17 mouse cellular contexts compared by ENCODE assay signal in the genomic region with DNA sequence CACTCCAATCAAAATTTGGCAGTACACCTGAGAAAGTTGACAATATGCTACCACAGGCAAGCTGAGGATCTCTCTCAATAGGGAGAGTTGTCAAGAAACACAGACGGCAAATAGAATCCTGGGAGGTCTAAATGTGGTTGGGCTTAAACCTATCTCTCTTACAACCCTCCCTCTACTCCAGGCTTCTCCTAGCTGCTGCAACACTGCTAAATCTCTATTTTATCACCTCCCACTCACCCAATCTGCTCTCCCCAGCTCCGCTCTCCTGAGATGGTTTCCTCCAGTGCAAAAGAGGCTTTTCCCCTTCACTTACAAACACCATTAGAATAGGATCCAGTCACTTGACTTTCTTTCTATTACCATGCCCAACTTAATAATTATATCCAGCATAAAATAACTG.
DNase-seq lines count a peak whose midpoint lies in the region; ATAC-seq lines count a peak whose summit lies in the region.
"Had no signal": no experiment of that assay in that cellular context is flagged by ENCODE, and none has a peak within 500 bp of the region (broad histone marks: within the 10 kb centered on the region; RNA-seq: fewer than 3 reads in every experiment).

No protein-coding gene starts in this region.

- no peak for ATAC-seq in forebrain, embryonic 11.5 days (replicated peaks; ENCODE audit: low FRiP score)
- ATAC-seq: forebrain, embryonic 16.5 days; intestine, embryonic 15.5 days had no signal

- no peak overlapping the region for H3K27ac ChIP-seq in forebrain, embryonic 11.5 days (ENCODE audit: low read depth, low read length)
- H3K27ac ChIP-seq: hindbrain, embryonic 13.5 days; intestine, embryonic 15.5 days; limb, embryonic 13.5 days; midbrain, embryonic 12.5 days; neural tube, embryonic 13.5 days had no signal

- peak; percentile 83 to 89 for DNase-seq in frontal cortex, adult 2 months (ENCODE audit: extremely low spot score in 1 of 2, low spot score in 1 of 2)
- peak; percentile 71 to 89 for DNase-seq in layer of hippocampus, adult 18-20 months (ENCODE audit: low spot score in 2 of 2)
- DNase-seq in left cerebral cortex, adult 9 months (ENCODE audit: low spot score in 2 of 2) = peak; percentile 45 to 76
- peak; percentile 19 for DNase-seq in right cerebral cortex, postnatal 14 days
- DNase-seq in forebrain, embryonic 11.5 days (ENCODE audit: low spot score) = no peak
- DNase-seq in gastrocnemius, postnatal 25 days = no peak
- DNase-seq in adrenal gland, adult 8-10 months = no peak
- DNase-seq: cerebellum, postnatal 14 days; gastrocnemius, postnatal 36 days; heart, postnatal 10 days; thymus, postnatal 25 days had no signal

- no peaks in the 10 kb centered on the region for H3K4me1 ChIP-seq in forebrain, embryonic 11.5 days (replicated peaks; ENCODE audit: control insufficient read depth, insufficient read depth, low read length)
- H3K4me1 ChIP-seq: hindbrain, embryonic 13.5 days; intestine, embryonic 15.5 days; limb, embryonic 13.5 days; midbrain, embryonic 12.5 days; neural tube, embryonic 13.5 days had no signal

- no peak overlapping the region for H3K4me3 ChIP-seq in forebrain, embryonic 11.5 days (ENCODE audit: low read depth, low read length)
- H3K4me3 ChIP-seq: hindbrain, embryonic 13.5 days; intestine, embryonic 15.5 days; limb, embryonic 13.5 days; midbrain, embryonic 12.5 days; neural tube, embryonic 13.5 days had no signal

- WGBS in forebrain, embryonic 11.5 days = 85% methylated on average over 2 of the region's 2 CpGs

- no peak overlapping the region for H3K9ac ChIP-seq in forebrain, embryonic 11.5 days (ENCODE audit: low read length)
- H3K9ac ChIP-seq: hindbrain, embryonic 13.5 days; intestine, embryonic 15.5 days; limb, embryonic 13.5 days; midbrain, embryonic 12.5 days; neural tube, embryonic 13.5 days had no signal

- no peaks in the 10 kb centered on the region for H3K27me3 ChIP-seq in forebrain, embryonic 11.5 days (ENCODE audit: control insufficient read depth, insufficient read depth, low read length)
- H3K27me3 ChIP-seq: hindbrain, embryonic 13.5 days; intestine, embryonic 15.5 days; limb, embryonic 13.5 days; midbrain, embryonic 12.5 days; neural tube, embryonic 13.5 days had no signal

- no peaks in the 10 kb centered on the region for H3K9me3 ChIP-seq in forebrain, embryonic 11.5 days (ENCODE audit: control insufficient read depth, low read length)
- H3K9me3 ChIP-seq: hindbrain, embryonic 13.5 days; intestine, embryonic 15.5 days; limb, embryonic 13.5 days; midbrain, embryonic 12.5 days; neural tube, embryonic 13.5 days had no signal

- H3K36me3 ChIP-seq in forebrain, embryonic 11.5 days (ENCODE audit: control insufficient read depth, insufficient read depth, low read length) = no peaks in the 10 kb centered on the region
- H3K36me3 ChIP-seq: hindbrain, embryonic 13.5 days; intestine, embryonic 15.5 days; limb, embryonic 13.5 days; midbrain, embryonic 12.5 days; neural tube, embryonic 13.5 days had no signal

- H3K4me2 ChIP-seq in forebrain, embryonic 11.5 days (ENCODE audit: low read depth, low read length, severe bottlenecking) = no peak overlapping the region
- H3K4me2 ChIP-seq: hindbrain, embryonic 13.5 days; intestine, embryonic 15.5 days; limb, embryonic 13.5 days; midbrain, embryonic 12.5 days; neural tube, embryonic 13.5 days had no signal

Comparison
In these comparisons a context has a peak if more than half of its experiments do, and no peak if none do; other contexts are left out.
1. DNase-seq: peak in frontal cortex, adult 2 months (2 of 2), layer of hippocampus, adult 18-20 months (2 of 2), left cerebral cortex, adult 9 months (2 of 2) and right cerebral cortex, postnatal 14 days (single experiment); none in forebrain, embryonic 11.5 days (single experiment), gastrocnemius, postnatal 25 days (single experiment) and adrenal gland, adult 8-10 months (single experiment).